Mouse (Mus musculus) stomach, postnatal 0 days (tissue): ENCODE measurements around the gene Pde4b.

Experiments used
- CTCF ChIP-seq: IDR thresholded peaks from 2 replicates; pipeline ENCODE4 v1.5.1; 2016; ENCODE audit warnings: antibody characterized with exemption, low read depth, mild to moderate bottlenecking, moderate library complexity
- EP300 ChIP-seq: optimal IDR thresholded peaks from 2 replicates; pipeline ENCODE3; 2016; ENCODE audit warnings: antibody characterized with exemption

DNA sequence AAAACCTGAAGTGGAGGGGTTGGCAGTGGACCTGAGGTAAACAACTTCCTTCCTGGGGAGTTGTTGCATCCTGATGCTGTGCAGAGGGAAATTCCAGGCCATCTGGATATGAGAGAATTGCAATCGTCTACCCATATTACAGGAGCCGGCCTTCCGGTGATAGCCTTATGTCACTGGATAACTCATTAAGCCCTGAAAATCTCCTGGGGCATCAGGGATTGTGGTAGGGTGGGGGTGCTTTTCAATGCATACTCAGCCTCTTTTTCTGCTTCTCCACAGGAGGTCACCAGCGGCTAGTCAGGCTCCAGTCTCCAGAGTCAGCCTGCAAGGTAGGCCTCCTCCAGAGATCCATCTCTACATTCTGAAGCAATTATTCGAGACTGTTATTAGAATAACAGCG is 418.4 kb downstream of the Pde4b start:
- TF ChIP-seq EP300 (no peak), CTCF (peak; percentile 19; the same call in 1 of the 2 replicates)
